Mouse (Mus musculus) left cerebral cortex, postnatal 14 days (tissue): Measurements from ENCODE around the gene 4930562C15Rik. TPM values are rescaled to one million over a fixed set of nuclear protein-coding genes. Genes with fewer than 3 reads are reported as not detected.

Source experiments
- DNase-seq, 2 experiments: peaks; one replicate each; pipeline ENCODE4 v3.0.0; 2021 to 2022; ENCODE audit warnings: low spot score in 2 of 2, mixed read lengths in 1 of 2
- intact Hi-C: fragments of 180-260 bp; cut with DNase I; formaldehyde crosslinking; loops from one replicate; pipeline ENCODE4 v1.15.1; 2025
- total RNA-seq, 2 experiments: library from RNA; stranded (reverse); gene quantifications; 2 replicates each; pipeline ENCODE4 v1.2.3; 2021

4930562C15Rik gene
- total RNA-seq, 2 experiments from 2014 or later = not detected

DNA sequence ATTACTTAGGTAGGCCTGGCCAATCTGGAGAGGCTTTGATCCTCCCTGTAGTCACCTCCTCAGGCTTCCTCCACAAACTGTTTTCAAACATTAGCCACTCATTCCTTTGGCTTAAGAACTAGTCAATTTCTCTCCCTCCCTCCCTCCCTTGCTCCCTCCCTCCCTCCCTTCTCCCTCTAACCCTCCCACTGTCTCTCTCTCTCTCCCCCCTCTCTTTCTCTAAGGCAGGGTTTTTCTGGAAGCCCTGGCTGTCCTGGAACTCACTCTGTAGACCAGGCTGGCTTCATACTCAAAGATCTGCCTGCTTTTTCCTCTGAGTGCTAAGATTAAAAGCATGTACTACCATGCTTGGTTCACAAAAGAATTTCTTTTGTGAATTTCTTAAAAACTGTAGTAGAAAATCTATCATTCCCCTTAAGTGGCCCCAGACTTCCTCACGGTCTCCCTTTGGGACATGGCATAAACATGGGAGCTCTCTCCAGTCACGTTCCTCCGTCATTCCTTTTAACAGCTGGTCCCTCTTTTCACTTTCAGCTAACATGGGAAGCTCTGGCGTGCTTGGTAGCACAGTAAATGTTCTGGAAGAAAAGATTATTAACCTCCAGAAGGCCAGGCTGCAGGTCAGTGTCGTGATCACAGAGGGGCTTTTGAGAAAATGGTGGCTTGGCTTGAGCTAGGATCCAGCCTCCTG, 15.9 kb downstream of the 4930562C15Rik start:
- intact Hi-C loops = no loop called here
- no peak for DNase-seq

DNA sequence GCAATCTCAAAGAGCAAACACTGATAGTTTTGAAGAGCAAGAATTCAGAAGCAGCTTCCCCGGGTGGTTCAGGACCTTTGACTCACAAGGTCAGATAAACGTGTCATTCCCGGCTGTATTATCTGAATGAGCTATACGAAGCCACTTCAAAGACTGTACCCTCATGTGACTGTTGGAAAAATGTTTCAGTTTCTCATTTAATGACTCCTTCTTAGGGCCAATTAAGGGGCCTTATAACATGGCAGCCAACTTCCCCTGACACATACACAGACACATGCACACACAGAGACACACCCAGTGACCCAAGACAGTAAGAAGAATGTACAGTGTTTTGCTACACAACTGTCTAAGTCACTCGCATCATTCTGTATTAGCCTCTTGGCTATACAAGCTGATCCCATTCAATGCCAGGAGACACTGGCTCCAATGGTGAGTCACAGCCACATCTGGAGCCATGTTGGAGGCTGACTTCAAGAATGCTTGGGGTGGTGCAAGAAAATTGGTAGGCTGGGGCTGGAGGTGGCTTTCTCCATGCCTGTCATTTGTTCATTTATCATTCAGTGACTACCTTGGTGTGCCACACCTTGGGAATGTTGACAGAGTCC, 19.9 kb downstream of the 4930562C15Rik start:
- intact Hi-C loops = no loop called here
- no peak for DNase-seq

DNA sequence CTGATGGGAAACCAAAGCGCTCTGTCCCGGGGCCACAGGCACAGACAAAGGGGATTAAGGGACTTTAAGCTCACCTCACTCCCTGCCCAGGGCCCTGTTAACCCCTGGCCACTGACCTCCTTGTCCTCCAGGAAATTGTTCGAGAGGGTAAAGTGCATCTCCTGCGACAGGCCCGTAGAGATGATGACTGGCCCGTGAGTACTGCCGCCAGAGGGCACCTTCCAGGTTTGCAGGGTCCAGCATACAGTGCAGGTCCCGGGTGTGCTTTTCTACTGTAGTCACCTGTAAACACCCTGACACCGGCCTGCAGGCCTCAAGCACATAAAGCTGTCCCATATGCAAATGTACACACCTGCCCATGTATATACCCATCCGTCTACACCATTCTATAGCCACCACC, 26.2 kb downstream of the 4930562C15Rik start:
- intact Hi-C loops = loop anchor here (10.0 kb wide), 1 partner anchor 97 kb away; no protein-coding TSS in a partner anchor
- DNase-seq = no peak

DNA sequence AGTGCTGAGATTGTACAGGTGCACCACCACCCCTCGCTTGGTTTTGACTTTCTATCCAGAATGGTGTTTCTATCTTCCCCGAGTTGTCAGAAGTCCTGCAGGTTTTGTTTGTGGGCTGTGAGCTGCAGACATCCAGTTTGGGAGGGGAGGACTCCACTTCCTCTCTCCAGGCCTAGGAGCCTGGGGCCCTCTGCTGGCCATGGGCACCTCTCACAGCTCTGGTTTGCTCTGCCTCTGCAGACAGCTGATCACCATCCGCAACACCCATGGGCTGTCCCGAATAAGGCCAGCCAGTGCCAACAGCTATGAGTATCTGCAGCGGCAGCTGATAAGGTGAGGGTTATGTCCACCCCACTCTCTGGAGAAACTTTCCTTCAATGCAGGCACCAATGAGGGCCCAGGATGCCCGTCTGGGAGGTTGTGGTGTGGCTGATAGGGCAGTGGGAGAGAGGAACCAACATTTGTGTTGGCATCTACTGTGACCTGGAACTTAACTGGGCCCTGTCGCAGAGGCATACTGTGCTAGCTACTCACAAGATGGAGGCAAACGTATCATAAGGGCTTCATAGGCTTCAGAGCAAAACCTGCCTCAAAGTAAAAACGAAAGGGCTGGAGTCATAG, 27.8 kb downstream of the 4930562C15Rik start:
- DNase-seq = peak; percentile 75 to 80
- intact Hi-C loops = loop anchor here (10.0 kb wide), 1 partner anchor 98 kb away; no protein-coding TSS in a partner anchor

DNA sequence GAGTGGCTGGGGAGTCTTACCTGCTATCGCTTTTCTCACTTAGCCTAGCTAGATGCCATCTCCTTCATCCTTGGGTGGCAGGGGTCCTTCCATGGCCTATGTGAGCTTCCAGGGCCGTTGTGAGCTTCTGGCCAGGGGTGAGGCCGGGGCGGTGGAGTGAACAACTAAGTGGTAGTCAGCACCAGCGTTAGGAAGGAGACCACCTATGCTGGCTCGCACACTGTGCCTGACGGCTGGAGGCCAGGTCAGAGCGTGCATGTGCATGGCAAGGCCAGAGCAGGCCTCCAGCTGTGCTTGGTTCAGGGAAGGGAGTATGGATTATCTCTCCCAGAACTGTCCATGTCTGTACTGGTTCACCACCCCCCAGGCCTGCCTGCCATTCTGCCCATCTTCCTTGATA, 28.5 kb downstream of the 4930562C15Rik start:
- no peak for DNase-seq
- intact Hi-C loops = loop anchor here (10.0 kb wide), 1 partner anchor 99 kb away; no protein-coding TSS in a partner anchor

DNA sequence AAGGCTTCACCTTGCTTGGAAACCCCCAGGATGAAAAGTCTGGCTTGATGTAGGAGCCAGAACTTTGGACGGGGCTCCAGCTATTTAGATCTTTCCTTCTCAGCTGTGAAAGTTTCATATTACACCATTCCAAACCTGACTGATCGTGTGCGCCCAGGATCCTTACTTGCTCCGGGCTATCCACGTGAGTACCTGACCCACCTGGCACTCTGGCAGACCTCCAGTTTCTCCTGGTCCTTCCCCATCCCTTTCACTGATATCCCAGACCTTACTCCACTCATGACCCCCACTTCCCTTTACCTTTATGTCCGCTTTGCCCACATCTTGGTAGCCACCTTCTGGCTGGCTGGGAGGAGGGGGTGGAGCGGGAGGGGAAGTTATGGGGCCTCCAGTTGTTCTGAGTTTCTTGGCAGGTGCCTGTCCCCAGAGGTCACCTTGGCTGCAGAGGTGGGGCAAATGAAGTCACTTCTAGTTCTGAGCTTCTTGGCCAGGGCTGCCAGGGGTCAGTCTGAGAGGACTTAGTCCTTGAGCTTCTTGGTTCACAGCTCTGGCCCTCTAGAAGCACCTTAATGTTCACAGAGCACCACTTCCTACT, 31.0 kb downstream of the 4930562C15Rik start:
- intact Hi-C loops = loop anchor here (10.0 kb wide), 1 partner anchor 101 kb away; no protein-coding TSS in a partner anchor
- no peak for DNase-seq

DNA sequence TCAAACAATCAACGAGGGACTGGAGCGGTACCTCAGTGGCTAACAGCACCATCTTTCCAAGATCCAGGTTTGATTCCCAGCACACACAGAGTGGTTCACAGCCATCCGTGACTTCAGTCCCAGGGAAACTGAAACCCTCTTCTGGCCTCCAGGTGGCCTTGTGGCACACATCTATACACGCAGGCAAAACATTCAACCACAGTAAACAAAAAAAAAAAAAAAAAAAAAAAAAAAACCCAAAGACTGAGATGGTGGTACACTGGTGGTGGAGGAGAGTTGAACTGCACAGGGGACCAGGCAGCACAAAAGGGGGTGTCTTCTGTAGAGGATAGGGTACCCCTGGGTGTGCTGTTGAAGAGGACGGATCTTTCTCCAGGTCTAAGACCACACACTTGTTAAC, 35.3 kb downstream of the 4930562C15Rik start:
- no peak for DNase-seq
- intact Hi-C loops = no loop called here

DNA sequence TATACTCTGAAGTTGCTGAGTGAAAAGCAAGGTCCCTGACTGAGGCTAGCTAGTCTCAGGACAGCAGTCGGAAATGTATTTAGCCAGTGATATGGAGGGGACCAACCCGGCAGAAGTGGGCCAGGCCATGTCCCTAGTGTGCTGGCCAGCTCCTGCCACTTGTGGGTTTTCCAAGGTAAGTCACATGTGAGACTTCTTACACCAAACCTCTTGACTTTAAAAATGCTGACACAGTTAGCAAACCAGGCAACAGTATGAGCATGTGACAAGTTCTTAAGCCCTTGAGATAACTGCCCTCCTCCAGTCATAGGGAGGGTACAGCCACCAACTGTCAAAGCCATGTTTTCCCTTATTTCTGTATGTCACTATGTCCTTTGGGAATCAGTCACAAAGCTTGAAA, 36.7 kb downstream of the 4930562C15Rik start:
- no peak for DNase-seq
- intact Hi-C loops = no loop called here

DNA sequence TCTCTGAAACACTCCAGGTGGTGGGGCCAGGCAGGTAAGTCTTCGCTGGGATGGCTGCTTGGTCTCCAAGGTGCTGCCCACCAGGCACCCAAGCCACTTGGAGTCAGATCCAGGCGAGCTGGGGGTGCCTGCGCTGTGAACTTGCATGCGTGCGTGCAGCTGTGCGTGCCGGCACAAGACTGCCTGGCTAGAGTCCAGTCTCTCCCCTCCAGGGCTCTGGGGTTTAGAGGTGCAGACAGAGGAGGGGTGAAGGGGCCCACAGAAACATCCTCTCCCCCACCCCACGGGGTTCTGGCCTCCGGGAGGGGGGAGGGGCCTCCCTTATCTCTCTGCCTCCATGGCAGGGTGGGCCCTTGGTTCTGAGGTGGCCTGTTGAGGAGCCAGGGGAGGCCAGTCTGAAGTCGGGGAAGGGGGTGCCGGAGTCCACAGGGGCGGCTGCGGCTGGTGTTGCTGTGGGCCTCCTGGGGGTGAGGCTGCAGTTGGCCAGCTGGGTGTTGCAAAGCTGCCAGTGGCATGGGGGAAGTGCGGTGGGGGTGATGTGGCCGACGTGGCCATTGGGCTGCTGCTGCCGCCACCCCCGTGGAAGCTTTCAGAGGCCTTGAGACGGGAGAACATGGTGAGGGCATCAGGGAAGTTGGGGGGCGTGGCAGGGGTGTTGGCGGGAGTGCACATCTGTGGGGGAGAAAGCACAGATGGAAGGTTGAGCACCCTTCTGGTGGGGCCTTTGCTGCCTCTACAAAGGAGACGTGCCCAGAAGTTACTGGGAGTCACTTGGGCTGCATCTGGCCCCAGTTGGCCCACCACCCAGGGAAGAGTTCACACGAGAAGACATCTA, 40.2 kb downstream of the 4930562C15Rik start:
- intact Hi-C loops = loop anchor here (5.0 kb wide), 1 partner anchor 42 kb away; no protein-coding TSS in a partner anchor
- DNase-seq = no peak

DNA sequence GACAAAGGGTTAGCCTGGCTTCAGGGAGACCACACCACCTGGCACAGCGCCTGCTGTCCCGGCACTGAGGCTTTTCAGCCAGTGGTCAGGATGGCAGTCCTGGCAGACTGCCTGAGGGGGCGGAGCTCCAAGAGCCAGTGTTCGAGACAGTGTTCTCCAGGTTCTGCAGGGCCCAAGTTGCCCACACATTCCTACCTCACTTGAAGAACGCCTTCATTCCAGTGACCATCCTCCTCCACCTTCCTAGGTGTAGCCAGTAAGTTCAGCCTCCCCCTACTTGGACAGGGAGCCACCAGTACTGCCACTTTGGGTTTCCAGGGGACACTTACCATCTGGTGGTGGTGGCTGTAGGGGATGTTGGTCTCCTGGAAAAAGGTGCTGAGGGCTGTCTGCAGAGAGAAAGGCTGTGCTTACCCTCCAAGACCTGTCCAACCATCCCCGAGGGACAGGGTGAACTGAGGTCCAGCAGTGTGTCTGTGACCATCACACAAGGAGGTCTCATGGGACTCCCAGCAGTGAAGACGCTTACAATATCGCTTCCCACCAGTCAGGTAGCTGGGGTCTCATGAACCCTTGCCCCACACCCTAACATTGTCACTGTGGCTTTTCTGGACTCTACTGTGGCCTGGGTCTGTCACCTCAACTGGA, 40.9 kb downstream of the 4930562C15Rik start:
- intact Hi-C loops = loop anchor here (5.0 kb wide), 1 partner anchor 41 kb away; no protein-coding TSS in a partner anchor
- DNase-seq = peak; percentile 63 to 77

DNA sequence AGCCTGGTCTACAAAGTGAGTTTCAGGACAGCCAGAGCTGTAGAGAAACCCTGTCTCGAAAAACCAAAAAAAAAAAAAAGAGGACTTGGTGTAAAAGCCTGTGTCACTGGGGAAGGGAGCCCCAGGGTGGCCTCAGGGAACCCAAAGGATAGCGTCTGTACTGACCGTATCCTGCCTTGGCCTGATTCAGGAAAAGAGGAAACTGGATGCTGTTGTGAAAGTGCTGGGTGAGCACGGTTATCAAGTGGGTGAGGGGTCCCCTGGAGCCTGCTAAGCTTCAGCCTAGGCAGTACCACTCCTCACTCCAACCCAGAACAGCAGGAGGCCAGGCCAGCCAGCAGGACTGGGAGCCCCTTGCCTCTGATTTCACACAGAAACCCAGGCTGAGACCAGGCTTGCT, 42.0 kb downstream of the 4930562C15Rik start:
- no peak for DNase-seq
- intact Hi-C loops = loop anchor here (5.0 kb wide), 1 partner anchor 40 kb away; no protein-coding TSS in a partner anchor

DNA sequence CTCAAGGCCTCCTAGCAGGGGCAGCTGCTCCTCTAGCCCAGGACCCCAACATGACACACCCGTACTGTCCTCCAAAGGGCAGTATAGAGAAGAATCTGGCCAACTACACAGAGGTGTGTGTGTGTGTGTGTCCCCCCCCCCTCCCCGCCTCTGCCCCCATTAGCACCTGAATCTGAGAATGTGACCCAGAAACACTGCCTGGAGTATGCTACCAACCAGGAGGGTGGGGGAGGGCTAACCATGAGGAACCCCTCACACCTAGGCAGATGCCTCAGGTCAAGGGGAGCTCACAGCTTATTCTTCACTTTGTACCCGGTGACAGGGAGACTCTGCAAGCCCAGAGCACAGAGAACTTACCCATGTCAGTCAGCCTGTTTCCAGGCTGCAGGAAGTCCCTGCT, 42.5 kb downstream of the 4930562C15Rik start:
- no peak for DNase-seq
- intact Hi-C loops = loop anchor here (5.0 kb wide), 1 partner anchor 40 kb away; no protein-coding TSS in a partner anchor

DNA sequence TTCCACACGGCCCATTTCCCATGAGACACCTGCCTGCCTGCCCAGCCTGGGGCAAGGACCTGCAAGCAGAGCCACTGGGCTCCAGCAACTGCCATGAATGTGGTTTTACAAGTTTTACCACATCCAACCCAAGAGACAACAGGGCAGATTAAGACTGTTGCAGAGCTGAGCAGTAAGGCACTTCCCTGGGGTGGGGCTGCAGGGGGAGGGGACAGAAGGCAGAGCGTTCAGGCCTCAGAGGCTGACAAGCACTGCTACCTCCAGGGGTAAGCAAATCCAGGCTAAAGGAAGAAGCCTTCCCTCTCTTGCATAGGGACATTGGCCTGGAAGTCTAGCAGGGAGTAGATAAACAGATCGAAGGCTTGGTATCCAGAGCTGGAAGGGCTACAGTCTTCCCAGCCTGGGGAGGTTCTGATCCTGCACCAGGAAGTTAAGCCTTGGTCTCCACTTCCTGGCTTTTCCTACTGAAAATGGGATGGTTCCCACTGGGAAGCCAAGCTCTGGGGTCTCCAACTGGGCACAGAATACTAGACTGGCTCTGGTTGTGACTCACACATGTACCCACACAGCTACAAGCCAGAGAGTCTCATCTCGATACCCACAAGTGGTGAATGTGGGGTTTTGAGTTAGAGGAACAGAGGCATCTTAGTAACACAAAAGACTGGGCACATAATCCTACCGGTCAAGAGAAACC, 43.1 kb downstream of the 4930562C15Rik start:
- intact Hi-C loops = loop anchor here (5.0 kb wide), 1 partner anchor 39 kb away; no protein-coding TSS in a partner anchor
- DNase-seq = no peak

DNA sequence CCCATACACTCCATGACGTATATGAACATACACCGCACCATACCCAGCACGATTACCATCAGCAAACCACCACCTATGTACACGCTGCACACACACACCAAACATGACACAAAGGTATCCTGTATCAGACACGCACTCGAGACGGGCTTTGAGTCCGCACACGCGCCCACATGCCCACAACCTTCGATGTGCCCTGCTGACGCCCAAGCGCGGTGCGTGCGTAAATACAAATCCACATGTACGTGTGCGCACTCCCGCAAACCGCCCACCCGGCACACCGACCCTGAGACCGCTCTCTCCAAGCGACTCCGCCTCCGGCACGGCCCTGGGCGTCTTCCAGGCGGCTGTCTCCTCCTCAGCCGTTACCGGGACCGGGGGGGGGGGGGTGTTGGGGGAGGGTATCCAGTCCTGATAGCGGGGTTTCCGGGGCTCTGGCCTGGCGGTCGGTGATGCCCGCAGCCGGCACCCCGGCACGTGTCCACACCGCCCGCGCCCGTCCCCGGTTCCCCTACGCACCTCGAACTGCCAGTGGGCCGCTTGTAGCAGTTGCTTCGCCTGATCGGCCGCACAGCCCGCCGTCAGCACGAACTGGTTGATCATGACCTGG, 44.0 kb downstream of the 4930562C15Rik start:
- intact Hi-C loops = loop anchor here (5.0 kb wide), 1 partner anchor 38 kb away; no protein-coding TSS in a partner anchor
- peak; percentile 57 to 72 for DNase-seq

DNA sequence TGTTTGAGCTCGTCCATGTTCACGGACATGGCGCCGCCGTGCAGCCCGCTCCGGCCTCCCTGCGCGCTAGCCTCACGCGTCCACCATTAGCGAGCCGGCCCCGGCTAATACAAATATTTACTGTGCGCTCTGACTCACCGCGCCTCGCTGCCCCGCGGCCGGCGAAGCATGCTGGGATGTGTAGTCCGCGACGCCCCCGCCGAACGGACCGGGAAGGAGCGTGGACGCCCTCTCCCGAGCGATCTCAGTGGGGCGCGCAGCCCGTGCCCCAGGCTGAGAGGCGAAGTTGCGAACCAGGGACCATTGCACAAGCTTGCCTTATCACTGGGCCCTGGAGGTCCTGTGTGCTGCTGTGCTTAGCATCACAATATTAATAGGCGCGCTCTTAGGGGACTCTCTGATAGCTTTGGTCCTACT, 44.5 kb downstream of the 4930562C15Rik start:
- intact Hi-C loops = loop anchor here (5.0 kb wide), 1 partner anchor 38 kb away; no protein-coding TSS in a partner anchor
- DNase-seq = peak; percentile 89 to 92

DNA sequence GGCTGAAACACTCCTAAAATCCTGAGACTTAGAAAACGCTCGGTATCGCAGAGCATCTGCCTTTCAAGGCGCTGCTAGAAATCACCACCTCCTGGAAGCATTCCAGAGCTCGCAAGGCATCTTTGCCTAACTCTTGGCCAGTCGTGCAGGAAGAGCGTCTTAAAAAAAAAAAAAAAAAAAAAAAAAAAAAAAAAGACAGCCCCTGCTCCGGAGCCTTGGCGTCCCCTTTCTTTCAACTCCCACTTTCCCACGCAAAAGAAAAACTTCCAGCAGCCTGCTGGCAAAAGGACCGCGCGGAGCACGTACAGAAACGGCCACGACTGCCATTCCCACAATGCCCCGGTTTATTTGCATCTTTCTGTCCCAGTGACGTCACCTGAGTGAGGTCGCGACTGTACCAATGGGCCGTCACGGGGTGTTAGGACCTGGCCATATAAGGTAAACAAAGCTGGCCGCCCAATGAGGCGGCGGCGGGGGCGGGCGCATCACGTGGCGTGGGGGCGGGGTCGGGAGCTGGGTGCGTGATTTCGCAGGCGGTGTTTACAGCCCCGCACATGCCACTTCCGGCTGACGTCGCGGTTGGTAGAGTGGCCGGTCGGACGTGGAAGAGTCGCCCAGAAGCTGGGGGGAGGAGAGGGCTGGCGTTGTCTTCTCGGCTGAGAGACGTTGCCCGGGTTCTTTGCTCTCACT, 45.1 kb downstream of the 4930562C15Rik start, which contains the start of gene Ubald1:
Gene Ubald1 (minus strand): TSS at position 180 of the 690 bp plus-strand sequence.
- peak; percentile 99 to 100 for DNase-seq
- intact Hi-C loops = no loop called here
